Mouse (Mus musculus) natural killer cell, adult 2 months (primary cell): ENCODE measurements around the gene Cnot10.
"Not testable (repeated sequence)": the region's sequence is repeated elsewhere in the genome, so short reads cannot be mapped to it uniquely, and the experiment has no call there.

Experiments
- DNase-seq, 2 experiments: peaks; one replicate each; pipeline ENCODE4 v3.0.0; 2022; ENCODE audit warnings: low spot score in 2 of 2

The Cnot10 gene

DNA sequence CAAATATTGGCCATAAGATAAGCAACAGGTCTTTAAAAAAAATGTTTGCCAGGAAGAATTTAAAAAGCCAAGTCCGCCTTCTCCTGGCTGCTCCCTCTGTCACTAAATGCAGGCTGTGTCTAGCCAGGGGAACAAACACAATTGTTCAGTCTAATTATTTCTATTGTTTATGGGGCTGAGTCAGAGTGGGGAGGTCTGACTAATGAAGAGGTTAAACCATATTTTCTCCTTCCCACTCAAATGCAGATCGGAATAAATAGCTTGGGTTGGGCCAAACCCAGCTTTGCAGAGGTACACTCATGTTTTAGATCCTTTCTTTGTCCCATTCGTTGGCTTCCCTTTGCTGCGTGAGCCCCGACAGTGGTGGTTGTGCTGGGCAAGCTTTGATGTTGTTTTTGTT is 9.4 kb upstream of the Cnot10 start:
- DNase-seq, result no peak

DNA sequence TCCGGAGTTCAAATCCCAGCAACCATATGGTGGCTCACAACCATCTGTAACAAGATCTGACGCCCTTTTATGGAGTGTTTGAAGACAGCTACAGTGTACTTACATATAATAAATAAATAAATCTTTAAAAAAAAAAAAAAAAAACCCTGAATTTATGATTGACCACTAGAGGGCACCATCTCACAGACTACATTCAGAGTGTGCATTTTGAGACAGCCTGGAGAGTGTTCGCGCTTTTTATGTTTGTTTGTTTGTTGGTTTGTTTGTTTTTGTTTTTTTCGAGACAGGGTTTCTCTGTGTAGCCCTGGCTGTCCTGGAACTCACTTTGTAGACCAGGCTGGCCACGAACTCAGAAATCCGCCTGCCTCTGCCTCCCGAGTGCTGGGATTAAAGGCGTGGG is 8.5 kb upstream of the Cnot10 start:
- not testable (repeated sequence) for DNase-seq

DNA sequence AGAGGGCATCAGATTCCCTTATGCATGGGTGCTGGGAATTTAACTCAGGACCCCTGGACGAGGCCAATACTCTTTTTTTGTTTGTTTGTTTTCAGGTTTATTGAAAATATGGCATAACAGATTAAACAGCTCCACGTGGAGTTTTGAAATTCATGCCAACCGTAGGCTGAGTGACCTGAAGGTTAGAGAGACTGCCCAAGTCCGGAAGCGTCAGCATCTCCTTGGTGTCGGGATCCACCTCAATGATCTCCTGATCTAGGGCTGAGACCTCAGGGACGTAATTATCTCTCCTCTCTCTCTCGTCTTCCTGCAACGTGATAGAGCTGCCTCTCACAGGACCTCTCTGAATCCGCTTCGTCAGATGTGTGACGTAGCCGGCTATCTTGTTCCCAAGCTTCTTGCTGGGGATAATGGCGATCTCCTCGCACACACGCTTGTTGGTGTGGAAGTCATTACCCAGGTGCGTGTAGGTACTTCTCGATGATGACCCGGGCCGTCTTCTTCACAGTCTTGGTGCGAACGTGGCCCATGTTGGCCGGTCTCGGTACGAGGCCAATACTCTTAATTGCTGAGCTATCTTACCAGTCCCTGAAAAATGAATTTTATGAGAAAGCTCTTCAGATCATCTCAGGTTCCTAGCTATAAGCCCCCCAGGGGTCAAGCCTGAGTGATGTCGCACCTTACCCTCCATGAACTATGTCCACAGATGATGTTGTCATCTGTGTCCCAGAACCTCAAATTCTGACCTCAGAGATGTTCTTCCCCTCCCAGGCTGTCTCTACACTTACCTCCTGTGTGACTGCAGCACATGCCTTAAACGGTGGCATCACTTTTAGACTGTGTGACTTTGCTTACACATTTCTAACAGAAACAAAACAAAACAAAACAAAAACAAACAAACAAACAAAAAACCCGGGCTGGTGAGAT is 7.8 kb upstream of the Cnot10 start:
- DNase-seq, result no peak

DNA sequence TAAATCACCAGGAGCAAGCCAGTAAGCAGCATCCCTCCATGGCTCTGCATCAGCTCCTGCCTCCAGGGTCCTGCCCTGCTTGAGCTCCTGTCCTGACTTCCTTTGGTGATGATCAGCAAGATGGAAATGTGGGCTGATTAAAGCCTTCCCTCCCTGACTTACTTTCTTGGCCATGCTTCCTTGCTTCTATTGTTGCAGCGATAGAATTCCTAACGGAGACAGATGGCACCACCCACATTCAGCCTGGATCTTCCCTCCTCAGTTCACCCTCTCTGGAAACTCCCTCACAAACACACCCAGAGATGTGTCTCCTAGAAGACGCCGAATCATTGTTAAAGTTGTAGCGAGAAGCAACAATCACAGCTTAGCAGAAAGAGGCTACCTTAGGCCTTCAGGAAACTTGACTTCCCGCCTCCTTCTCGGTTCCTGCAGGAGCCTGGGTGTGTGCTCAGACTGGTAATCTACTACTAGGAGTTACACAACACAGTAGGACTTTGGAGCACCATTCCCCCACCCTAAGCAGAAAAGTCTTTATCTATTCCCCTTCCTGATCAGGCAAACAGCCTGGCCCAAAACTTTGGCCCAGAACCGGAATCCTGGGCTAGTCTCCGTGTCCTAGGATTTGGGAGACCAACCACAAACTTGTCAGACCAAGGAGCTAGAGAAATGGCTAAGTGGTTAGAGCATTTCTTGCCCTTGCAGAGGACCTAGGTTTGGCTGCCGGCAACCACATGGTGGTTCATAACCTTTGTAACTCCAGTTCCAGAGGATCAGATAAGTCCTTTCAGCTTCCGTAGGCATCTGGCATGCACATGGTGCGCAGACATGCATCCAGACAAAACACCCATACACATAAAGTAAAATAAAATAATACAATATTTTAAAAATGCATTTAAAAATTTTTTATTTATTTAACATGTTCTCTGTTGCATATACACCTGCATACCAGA is 6.8 kb upstream of the Cnot10 start:
- DNase-seq, result no peak

DNA sequence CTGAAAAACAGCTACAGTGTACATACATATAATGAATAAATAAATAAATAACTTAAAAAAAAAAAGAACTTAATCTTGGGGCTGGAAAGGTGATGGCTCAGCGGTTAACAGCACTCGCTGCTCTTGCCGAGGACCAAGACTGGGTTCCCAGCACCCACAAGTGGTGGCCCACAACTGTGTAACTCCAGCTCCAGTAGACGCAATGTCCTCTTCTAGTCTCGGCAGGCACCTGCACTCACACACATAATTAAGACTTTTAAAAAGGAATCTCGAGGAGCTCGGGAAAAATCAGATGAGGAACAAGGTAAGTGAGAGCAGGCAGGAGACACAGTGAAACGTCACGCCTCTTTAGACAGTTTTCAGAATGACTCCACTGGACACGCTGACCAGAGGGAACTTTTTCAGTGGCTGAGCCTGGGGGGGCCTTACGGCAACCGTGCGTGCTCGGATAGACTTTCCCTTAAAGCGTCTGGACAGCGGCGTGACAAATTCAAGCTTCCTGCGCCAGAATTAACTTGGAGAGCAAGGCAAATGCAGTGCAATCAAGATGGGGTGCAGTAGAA is 717 bp downstream of the Cnot10 start:
- no peak for DNase-seq

DNA sequence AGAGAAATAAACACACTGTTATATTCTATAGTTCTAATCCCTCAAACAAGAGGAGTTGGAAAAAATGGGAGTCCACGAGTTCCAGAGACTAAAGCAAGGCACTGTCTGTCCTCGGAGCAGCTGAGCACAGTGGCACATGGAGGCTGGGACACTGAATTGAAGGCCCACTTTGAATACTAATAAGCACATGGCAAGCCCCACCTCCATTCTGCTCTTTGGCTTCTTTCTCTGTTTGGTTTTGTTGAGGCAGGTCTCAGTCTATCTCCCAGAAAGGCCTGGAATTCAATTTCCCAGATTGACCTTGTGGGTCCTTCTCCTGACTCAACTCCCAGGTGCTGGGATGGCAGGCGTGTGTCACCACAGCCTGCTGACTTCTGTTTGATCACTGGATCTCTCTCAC is 3.2 kb downstream of the Cnot10 start:
- no peak for DNase-seq

DNA sequence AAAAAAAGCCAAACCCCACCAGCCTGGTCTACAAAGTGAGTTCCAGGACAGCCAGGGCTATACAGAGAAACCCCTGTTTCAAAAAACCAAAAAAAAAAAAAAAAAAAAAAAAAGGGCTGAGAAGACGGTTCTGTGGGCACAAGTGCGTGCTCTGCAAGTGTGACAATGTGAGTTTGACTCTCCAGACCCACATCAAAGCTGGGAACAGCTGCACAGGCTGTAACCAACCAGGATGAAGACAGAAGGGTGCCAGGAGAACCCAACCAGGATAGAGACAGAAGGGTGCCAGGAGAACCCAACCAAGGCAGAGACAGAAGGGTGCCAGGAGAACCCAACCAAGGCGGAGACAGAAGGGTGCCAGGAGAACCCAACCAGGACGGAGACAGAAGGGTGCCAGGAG is 3.8 kb downstream of the Cnot10 start:
- DNase-seq, result no peak

DNA sequence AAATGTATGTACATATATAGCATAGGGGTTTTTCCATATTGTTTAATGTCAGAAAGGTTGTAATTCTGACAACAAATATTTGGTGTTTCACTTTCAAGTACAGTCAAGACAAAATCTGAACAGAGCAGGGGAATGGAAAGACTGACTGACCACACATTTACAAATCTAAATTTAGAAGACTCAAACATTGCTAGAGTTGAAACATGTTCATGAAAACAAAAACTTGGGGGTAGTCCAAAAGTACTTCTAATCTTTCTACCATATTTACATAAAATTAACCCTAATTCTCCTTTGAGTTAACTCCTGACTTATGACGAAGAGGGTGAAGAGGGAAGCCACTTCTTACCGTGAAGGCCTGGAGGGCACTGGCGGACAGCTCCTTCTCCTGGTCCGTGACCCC is 7.7 kb downstream of the Cnot10 start:
- no peak for DNase-seq

DNA sequence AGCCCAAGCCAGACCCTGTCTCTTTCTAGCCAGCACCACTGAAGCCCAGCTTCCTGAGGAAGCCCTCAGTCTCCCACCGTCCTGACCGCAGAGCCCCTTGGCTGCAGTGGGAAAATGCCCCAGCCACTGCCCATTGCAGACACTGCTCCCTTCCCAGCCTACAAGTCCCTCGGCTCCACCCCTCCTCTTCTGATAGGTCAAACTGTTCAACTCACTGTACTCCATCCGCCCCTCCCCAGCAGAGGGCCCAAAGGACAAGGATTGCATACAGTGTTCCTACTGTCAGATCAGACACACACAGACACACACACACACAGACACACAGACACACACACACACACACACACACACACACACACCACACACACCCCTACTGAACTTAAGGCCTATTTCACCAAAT is 13.3 kb downstream of the Cnot10 start:
- DNase-seq, result no peak

DNA sequence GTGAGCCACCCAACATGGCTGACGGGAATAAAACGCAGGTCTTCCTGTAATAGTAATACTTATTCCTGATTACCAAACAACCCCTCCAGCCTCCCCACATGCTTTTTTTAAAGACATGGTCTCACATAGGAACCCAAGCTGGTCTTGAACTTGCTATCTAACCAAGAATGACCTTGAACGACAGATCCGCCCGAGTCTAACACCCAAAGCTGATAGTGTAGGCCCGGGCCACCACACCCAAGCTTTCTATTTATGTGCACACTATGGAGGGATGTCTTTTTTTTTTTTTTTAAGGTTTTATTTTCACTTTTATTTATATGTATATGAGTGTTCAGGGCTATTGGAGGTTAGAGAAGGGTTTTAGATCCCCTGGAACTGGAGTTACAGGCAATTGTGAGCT is 15.8 kb downstream of the Cnot10 start:
- DNase-seq, result no peak

DNA sequence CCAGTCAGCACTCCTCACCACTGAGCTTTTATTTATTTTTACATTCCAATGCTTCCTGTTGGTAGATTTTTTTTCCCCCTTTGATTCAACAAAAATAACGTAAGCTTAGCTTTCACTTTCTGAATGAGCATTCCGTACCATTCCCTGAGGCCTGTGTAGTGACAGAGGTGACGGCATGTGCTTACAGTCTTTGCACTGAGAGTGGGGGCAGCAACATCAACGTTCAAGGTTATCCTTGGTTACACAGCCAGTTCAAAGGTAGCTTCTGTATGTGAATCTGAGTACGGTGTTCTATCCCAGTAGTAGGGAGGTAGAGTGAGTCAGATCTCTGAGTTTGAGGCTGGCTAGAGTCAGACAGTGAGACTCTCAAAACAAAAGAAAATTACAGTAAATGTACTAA is 18.8 kb downstream of the Cnot10 start:
- no peak for DNase-seq

DNA sequence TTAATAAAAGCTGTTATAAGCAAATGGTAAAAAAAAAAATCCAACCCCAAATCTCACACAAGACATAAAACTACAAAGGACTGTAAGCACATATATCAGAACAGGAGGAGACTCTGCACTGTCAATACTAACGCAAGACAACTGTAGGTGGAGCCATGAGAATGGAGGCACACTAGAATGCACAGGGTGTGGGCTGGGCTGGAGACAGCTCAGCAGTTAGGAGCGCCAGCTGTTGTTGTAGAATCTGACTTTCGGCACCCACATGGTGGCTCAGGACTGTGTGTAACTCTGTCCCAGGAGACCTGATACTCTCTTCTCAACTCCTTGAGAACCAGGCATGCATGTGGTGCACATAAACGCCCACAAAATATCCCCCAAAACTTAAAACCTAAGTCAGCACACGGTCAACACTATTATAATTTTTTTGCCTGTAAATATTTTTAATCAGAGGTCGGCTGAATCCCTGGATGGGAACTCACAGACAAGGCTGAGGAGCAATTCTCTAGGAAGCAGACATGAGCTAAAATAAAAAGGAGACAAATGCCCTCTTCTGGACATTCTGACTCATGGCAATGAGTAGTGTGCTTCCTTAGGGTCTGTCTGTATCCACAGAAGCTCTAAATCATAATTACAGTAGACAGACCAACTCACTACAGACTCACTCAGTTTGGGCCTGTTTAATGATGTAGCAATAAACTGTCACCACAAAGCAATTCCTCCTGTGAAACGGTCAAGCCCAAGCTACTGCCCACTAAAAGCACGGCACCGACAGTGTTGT is 25.6 kb downstream of the Cnot10 start:
- DNase-seq, result no peak

DNA sequence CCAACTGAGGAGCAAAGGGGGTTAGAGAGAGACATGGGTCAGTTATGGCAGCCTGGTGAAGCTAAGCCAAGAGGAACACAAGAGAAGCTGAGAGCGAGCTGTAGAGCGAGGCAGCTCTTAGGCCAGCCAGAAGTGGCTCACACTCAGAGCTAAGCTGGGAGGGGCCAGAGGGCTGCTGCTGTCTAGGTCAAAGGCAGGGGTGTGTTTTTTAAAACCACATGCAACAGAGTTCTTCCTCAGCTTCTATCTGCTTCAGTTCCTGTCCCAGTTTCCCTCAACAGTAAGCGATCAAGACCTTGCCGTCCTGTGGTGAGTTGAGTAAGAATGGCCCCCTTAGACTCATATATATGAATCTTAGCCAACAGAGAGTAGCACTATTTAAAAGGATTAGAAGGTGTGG is 27.0 kb downstream of the Cnot10 start:
- DNase-seq, result no peak

DNA sequence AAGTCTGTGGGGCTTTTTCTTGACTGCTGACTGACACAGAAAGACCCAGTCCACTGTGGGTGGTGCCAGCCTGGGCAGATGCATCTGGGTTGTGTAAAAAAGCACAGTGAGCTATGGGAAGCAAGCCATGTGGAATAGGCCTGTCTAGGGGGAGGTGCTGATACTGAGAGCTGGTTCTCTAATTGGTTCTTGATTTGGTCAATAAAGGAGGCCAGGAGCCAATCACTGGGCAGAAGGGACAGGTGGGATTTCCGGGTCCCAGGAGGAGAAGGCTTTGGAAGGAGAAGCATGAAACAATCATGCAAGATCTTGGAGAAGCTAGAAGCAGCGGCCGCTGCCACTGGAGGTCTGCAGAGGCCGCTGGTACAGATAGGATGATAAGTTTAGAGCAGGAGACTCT is 27.4 kb downstream of the Cnot10 start:
- DNase-seq, result no peak

DNA sequence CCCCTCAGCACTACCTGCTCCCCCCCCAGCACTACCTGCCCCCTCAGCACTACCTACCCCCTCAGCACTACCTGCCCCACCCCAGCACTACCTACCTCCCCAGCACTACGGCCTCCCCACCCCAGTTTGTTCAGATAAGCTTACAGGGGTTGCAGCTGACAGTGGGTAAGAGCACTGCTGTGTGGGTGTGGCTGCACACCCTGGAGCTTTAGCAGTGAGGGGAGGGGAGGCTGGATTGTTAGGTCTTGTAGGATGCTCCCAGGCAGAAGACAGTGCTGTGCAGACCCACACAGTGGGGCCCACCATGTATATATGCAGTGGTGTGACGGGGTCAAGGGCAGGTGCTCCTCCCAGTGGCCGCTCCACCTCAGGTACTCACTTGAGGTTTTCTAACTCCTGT is 29.7 kb downstream of the Cnot10 start:
- DNase-seq, result no peak

DNA sequence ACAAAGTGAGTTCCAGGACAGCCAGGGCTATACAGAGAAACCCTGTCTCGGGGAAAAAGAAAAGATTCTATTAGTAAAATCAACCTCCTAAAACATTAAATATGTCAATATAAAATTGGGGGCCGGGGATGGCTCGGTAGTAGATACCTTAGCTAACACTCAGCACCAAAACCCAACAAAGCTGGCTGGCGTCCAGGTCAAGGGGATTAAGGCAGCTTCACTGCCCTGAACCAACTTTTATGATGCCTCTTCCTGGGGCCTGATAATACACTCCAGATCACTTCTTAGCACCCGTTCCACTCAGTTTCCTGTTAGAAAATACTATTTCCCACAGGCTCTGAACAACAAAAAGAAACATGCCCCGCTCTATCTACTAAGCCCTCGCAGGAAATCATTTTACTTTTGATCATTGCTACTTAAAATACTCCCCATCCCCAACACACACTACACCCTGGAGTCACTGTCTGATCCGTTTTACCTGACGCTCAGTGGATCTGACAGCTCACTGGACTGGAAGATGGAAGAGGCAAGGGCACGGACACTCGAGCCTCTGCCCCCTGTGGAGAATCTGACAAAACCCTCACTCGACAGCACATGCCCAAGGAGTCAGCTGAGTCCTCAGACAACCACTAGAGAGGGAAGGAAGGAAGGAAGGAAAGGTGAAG is 36.0 kb downstream of the Cnot10 start:
- DNase-seq, result no peak

DNA sequence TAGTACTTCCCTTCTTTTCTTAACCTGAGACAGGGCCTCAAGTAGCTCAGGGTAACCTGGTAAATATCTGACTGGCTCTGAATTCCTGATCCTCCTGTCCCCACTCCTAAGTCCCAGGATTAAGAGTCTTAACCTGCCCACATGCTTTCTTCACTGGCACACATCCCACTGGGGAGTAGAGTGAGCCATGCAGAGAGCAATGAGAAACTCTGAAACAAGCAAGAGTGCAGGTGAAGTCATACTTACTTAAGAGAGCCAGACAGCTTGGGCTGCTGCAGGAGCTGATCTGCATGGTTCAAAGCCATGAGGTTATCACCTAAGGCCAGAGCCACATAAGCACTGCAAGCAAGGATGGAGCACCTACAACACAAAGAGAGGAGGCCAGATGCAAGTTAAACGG is 38.9 kb downstream of the Cnot10 start:
- no peak for DNase-seq

DNA sequence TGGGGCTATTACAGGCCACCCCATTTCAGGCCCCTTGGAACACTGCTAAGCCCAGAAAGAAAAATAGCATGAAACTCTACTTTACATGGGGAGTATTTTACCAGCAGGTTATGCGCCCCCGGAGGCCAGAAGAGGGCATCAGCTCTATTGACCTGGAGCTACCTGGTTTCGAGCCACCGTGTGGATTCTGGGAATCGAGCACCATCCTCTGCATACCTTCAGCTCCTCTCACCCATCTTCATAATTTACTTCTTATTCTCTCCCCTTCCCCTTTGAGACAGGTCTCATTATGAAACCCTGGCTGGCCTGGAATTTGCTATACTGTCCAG is 55.0 kb downstream of the Cnot10 start:
- no peak for DNase-seq

DNA sequence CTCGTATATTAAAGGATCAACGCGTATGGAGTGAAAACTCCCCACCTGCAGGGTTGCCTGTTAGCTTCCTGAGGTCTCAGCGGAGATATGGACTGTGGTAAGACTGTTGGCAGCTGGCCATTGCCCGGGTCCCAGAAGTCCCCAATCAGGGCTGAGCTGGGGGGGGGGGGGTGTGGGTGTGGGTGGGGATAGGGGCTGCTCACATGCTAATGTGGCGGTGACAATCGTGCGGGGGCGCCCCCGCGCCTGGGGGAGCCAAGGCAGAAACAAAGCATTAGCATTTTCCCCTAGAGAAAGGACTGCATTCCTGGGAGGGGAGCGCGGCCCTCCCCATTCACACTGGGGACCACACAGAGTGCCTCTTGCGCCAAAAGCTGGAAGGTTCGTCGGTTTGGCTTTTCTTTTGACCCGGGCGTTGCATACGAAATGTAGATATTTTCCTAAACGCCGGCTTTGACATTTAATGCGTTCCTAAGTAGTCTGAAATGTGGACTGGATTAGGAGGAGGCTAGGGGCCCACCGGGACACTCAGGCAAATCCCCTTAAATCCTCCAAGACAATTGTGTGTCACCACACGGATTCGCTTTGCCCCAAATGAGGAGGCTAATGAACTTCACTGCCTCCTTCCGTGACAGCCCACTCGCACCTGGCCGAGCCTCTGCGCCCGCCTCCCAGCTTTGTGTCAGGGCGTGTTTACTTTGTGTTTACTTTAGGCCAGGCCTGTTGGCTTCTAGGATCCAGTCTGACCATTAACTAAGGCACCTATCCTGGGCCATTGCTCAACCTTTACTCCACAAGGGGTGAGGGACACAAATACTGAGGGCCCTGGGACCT is 55.6 kb downstream of the Cnot10 start:
- no peak for DNase-seq

DNA sequence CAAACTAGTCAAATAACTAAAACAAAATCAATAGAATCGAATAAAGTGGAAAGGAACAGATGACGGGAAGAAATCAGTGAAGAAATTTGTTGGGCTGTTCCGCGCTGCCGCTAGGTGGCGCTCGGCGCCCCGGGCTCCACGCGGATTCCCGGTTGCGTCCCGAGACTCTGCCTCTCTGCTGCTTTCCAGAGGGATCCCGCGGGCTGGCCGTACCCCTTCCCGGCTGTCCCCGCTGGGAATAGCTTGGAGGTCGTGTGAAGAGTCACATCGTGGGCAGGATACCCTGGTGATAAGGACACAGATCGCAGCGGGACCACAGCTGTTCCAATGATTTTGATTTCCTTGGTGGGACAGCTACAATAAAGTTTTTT is 56.2 kb downstream of the Cnot10 start:
- DNase-seq, result no peak
